Mouse (Mus musculus) kidney, embryonic 14.5 days (tissue): ENCODE results near the gene Dram1. TPM values are rescaled to one million over a fixed set of nuclear protein-coding genes. Genes with fewer than 3 reads are reported as not detected.
"Not testable (repeated sequence)": the region's sequence is repeated elsewhere in the genome, so short reads cannot be mapped to it uniquely, and the experiment has no call there.

Experiments used
- ATAC-seq: fragments of 200-750 bp; cut with Nextera tagmentation; 2 replicates; pipeline ENCODE4 v1.8.0; 2017; ENCODE audit warnings: moderate number of reproducible peaks, mild to moderate bottlenecking, moderate TSS enrichment, moderate library complexity; ENCODE audit not compliant: low FRiP score, low TSS enrichment
- H3K27ac ChIP-seq: fragments of 300-500 bp; sonication (generic); 2 replicates; pipeline ENCODE4 v1.5.1; 2014; ENCODE audit warnings: low read depth, mild to moderate bottlenecking, low read length, moderate library complexity, mixed read lengths
- H3K27me3 ChIP-seq: fragments of 300-500 bp; sonication (generic); 2 replicates; pipeline ENCODE4 v1.6.1; 2014; ENCODE audit warnings: mild to moderate bottlenecking, low read length; ENCODE audit not compliant: control insufficient read depth, insufficient read depth
- H3K36me3 ChIP-seq: fragments of 300-500 bp; sonication (generic); 2 replicates; pipeline ENCODE4 v1.6.1; 2014; ENCODE audit warnings: low read length, mixed read lengths; ENCODE audit not compliant: control insufficient read depth, insufficient read depth
- H3K4me1 ChIP-seq: fragments of 300-500 bp; sonication (generic); 2 replicates; pipeline ENCODE4 v1.6.1; 2014; ENCODE audit warnings: low read length, mixed read lengths; ENCODE audit not compliant: control insufficient read depth, insufficient read depth
- H3K4me2 ChIP-seq: fragments of 300-500 bp; sonication (generic); replicated peaks from 2 replicates; pipeline ENCODE4 v1.6.1; 2014; ENCODE audit warnings: low read depth, mild to moderate bottlenecking, low read length
- H3K4me3 ChIP-seq: fragments of 300-500 bp; sonication (generic); 2 replicates; pipeline ENCODE4 v1.5.1; 2014; ENCODE audit warnings: mild to moderate bottlenecking, low read length
- H3K9ac ChIP-seq: fragments of 300-500 bp; sonication (generic); 2 replicates; pipeline ENCODE4 v1.6.1; 2014; ENCODE audit warnings: low read depth, mild to moderate bottlenecking, low read length, moderate library complexity
- H3K9me3 ChIP-seq: fragments of 300-500 bp; sonication (generic); 2 replicates; pipeline ENCODE4 v1.6.1; 2016; ENCODE audit warnings: low read length; ENCODE audit not compliant: control insufficient read depth
- WGBS: fragments of 180-500 bp; shearing (Covaris S2); extraction: QIAGEN DNeasy Blood & Tissue Kit; methylation state at CpG from one replicate; pipeline ENCODE4 v1.1.7; 2014; 5-methylcytosine and 5-hydroxymethylcytosine counted together
- polyA plus RNA-seq: library from polyadenylated mRNA; unstranded; fragments of >200 nt; fragmentation: Nextera tagmentation; extraction: Ambion mirVana; gene quantifications from 2 replicates; pipeline ENCODE4 v1.2.1, GENCODE M21; 2014

Dram1 gene
- polyA plus RNA-seq, 1 experiment from 2014 or later = 0.99 TPM

DNA sequence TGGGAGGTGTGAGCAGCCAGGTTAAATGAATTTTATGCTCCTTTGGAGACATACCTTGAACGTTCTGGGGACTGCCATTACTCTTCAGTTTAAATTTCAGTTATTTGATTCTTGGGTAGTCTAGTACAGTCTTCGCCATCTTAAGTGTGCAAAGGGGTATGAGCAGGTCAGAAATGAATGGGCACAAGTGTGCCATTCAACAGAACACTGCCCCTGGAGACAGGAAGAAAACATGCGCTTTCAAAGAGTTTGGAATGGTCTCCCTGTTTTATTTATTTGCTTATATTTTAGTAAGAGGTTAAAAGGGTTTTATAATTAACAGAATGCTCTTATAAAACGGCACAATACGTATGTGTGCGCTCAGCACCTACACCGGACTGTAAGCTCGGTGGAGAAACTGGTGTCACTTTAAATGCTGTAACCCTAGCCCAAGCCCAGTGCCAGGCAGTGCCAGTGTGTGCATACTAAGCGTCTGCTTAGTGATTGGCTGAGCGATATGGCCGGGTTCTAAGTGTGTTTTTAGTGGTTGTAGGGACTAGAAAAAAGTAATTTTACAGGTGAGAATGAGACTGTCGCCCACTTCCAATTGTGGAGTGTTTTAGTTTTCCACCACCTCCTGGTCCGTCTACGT lies 1.7 kb upstream of the Dram1 start:
- no peak overlapping the region for H3K27ac ChIP-seq
- H3K9ac ChIP-seq = no peak overlapping the region; the same call in 1 of the 2 replicates
- ATAC-seq = no peak
- no peaks in the 10 kb centered on the region for H3K36me3 ChIP-seq
- no peaks in the 10 kb centered on the region for H3K27me3 ChIP-seq
- peaks cover 12% of the 10 kb centered on the region; the same call in 1 of the 2 replicates for H3K4me1 ChIP-seq
- WGBS = 41% methylated on average over 14 of the region's 14 CpGs
- peak overlapping the region; percentile 83 for H3K4me3 ChIP-seq
- no peaks in the 10 kb centered on the region for H3K9me3 ChIP-seq
- peak overlapping the region; percentile 89 for H3K4me2 ChIP-seq

GRCm38 (mm10) chr10:88380002-88380401 lies 1.1 kb upstream of the Dram1 start:
- no peaks in the 10 kb centered on the region for H3K9me3 ChIP-seq
- peaks cover 12% of the 10 kb centered on the region; the same call in 1 of the 2 replicates for H3K4me1 ChIP-seq
- peak overlapping the region; percentile 83 for H3K4me3 ChIP-seq
- no peaks in the 10 kb centered on the region for H3K36me3 ChIP-seq
- H3K4me2 ChIP-seq = peak overlapping the region; percentile 89
- no peaks in the 10 kb centered on the region for H3K27me3 ChIP-seq
- ATAC-seq = 0 out of 2 replicates have a peak, but pooled peaks have one; percentile 28
- 2% methylated on average over 11 of the region's 11 CpGs for WGBS
- peak overlapping the region; percentile 78; the same call in 1 of the 2 replicates for H3K9ac ChIP-seq
- no peak overlapping the region for H3K27ac ChIP-seq

DNA sequence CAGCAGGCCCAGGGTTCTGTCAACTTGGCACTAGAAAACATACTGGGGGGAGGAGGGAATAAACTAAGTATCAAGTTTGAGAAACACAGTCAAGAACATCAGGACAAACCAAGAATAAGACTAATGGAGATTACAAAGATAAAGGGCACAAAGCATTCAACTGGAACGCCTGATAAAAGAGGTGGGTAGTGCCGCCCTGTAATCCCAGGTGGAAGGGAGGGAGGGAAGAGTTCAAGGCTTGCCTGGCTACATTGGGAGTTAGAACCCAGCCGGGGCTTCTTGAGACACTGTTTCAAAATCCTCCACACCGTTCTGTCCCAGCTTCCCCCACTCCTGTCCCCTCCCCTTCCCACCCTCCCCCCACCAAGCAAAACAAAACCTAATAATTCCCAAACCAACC lies 1.2 kb downstream of the Dram1 start:
- no peaks in the 10 kb centered on the region for H3K27me3 ChIP-seq
- no peak for ATAC-seq
- WGBS = 81% methylated on average over 4 of the region's 4 CpGs
- no peaks in the 10 kb centered on the region for H3K36me3 ChIP-seq
- no peak overlapping the region for H3K4me3 ChIP-seq
- peaks cover 12% of the 10 kb centered on the region; the same call in 1 of the 2 replicates for H3K4me1 ChIP-seq
- no peak overlapping the region for H3K27ac ChIP-seq
- no peaks in the 10 kb centered on the region for H3K9me3 ChIP-seq
- H3K4me2 ChIP-seq = no peak overlapping the region
- H3K9ac ChIP-seq = no peak overlapping the region

GRCm38 (mm10) chr10:88376770-88377169 lies 2.1 kb downstream of the Dram1 start:
- Histone ChIP-seq H3K27me3 (no peaks in the 10 kb centered on the region), H3K9me3 (no peaks in the 10 kb centered on the region), H3K36me3 (no peaks in the 10 kb centered on the region), H3K4me3 (no peak overlapping the region), H3K4me2 (no peak overlapping the region), H3K9ac (no peak overlapping the region), H3K4me1 (peaks cover 12% of the 10 kb centered on the region; the same call in 1 of the 2 replicates), H3K27ac (no peak overlapping the region)
- WGBS = 6% methylated on average over 11 of the region's 11 CpGs
- no peak for ATAC-seq

- WGBS = 32% methylated on average over 10 of the region's 10 CpGs
- Histone ChIP-seq H3K4me2 (no peak overlapping the region), H3K4me1 (0 out of 2 replicates have a peak, but pooled peaks cover 3% of the 10 kb centered on the region)
Observed at GRCm38 (mm10) chr10:88374984-88375383, 3.9 kb downstream of the Dram1 start.

DNA sequence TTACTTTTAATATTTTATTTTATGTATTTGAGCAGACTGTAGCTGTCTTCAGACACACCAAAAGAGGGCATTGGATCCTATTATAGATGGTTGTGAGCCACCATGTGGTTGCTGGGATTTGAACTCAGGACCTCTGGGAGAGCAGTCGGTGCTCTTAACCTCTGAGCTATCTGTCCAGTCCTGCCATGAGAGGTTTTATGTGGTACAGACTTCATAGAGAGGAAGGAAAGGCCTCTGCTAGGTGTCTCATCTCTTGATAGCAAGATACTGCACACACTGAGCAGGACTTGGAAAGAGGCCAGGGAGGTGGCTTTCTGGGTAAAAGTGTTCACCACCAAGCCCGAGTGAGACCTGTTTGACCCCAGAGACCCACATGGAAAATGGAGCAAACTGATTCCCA lies 5.9 kb downstream of the Dram1 start:
- not testable (repeated sequence) for H3K4me2 ChIP-seq, H3K27me3 ChIP-seq, H3K36me3 ChIP-seq, ATAC-seq, H3K27ac ChIP-seq, H3K4me3 ChIP-seq, H3K9ac ChIP-seq, H3K4me1 ChIP-seq, H3K9me3 ChIP-seq
- 90% methylated on average over 2 of the region's 2 CpGs for WGBS

More at GRCm38 (mm10) chr10:88374984-88375383, 3.9 kb downstream of the Dram1 start:
- Histone ChIP-seq H3K36me3 (no peaks in the 10 kb centered on the region), H3K27me3 (no peaks in the 10 kb centered on the region), H3K9ac (no peak overlapping the region), H3K27ac (no peak overlapping the region), H3K9me3 (no peaks in the 10 kb centered on the region), H3K4me3 (no peak overlapping the region)
- ATAC-seq = no peak

- no peak for ATAC-seq
- H3K4me3 ChIP-seq = no peak overlapping the region
- no peaks in the 10 kb centered on the region for H3K4me1 ChIP-seq
- H3K4me2 ChIP-seq = no peak overlapping the region
- no peaks in the 10 kb centered on the region for H3K36me3 ChIP-seq
- H3K27ac ChIP-seq = no peak overlapping the region
- WGBS = 93% methylated on average over 4 of the region's 4 CpGs
- no peaks in the 10 kb centered on the region for H3K9me3 ChIP-seq
- H3K9ac ChIP-seq = no peak overlapping the region
- H3K27me3 ChIP-seq = no peaks in the 10 kb centered on the region
Observed at GRCm38 (mm10) chr10:88372436-88372835, 6.4 kb downstream of the Dram1 start.

DNA sequence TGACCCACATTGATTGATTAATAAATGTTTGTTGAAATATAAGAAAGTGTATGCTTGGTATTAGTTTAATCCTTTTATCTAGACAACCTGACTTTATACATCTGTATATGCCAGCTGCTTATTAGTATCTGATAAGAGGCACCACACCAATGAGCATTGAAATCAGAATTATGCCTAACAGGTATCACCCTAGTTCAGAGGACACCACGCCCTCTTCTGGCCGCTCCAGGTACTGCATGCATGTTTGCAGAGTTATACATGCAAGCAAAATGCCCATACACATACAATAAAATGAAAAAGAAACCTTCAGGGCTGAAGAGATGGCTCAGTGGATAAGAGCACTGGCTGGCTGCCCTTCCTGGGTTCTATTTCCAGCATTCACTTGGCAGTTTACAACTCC lies 7.1 kb downstream of the Dram1 start:
- no peak overlapping the region for H3K4me3 ChIP-seq
- H3K27me3 ChIP-seq = no peaks in the 10 kb centered on the region
- no peak overlapping the region for H3K9ac ChIP-seq
- no peaks in the 10 kb centered on the region for H3K9me3 ChIP-seq
- WGBS = 5% methylated on average over 2 of the region's 2 CpGs
- no peak for ATAC-seq
- H3K27ac ChIP-seq = no peak overlapping the region
- H3K4me1 ChIP-seq = no peaks in the 10 kb centered on the region
- no peak overlapping the region for H3K4me2 ChIP-seq
- no peaks in the 10 kb centered on the region for H3K36me3 ChIP-seq

DNA sequence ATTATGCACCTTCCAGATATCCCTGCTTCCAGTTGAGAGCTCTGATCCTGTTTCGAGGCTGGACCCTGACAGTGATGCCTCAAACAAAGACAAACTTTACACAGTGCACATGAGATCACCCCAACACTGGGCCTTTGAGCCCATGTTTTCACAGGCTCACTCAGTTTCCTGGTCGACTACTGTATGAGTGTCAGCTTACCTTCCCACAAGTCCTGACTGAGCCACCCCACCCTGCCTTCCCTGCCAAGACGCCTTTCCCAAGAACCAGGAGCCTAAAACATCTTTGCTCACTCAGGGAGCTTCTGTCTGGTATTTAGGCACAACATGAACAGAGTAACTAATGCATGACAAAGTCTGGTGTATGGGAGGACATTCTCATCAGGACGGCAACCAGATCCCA lies 9.6 kb downstream of the Dram1 start:
- Histone ChIP-seq H3K27ac (no peak overlapping the region), H3K27me3 (no peaks in the 10 kb centered on the region), H3K4me1 (no peaks in the 10 kb centered on the region), H3K36me3 (no peaks in the 10 kb centered on the region), H3K9me3 (no peaks in the 10 kb centered on the region), H3K9ac (no peak overlapping the region), H3K4me3 (no peak overlapping the region), H3K4me2 (no peak overlapping the region)
- ATAC-seq = no peak
- WGBS = 39% methylated on average over 4 of the region's 4 CpGs
